Mouse (Mus musculus) right cerebral cortex, adult 18-20 months (tissue): Measurements from ENCODE around the gene Kcng4.

Experiments
- DNase-seq: peaks from one replicate; pipeline ENCODE4 v3.0.0; 2022; ENCODE audit warnings: mixed read lengths

Gene Kcng4

DNA sequence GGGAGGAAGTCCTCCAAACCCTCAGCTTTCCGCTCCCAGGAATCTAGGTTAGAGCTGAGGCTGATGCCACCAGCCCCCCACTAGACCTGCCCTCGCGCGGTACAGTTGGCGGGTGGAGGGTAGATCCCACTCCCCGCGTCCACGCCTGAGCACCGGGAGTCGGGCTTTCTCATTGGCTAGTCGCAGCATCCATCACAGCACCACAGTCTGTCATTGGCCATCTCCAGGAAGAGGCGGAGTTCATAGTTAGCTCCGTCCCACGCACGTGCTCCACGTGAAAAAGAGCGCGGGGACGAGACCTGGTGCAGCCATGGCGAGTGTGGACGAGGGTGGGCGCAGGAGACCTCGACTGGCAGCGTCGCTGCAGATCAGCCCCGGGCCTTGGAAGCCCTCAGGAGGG is 23.0 kb downstream of the Kcng4 start, which contains the start of gene Adad2:
Adad2 (plus strand) TSS at position 277 of the 400 bp plus-strand sequence.
- DNase-seq = no peak

DNA sequence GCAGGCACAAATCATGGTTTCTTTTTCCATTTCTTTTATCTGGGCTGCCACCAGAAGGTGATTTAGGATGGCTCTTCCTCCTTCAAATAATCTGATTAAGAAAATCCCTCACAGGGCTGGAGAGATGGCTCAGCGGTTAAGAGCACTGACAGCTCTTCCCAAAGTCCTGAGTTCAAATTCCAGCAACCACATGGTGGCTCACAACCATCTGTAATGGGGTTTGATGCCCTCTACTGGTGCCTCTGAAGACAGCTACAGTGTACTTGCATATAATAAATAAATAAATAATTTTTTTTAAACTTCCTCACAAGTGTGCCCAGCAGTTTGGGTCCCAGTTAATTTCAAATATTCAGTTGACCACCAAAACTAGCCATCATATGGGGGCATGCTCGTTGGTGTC is 29.3 kb downstream of the Kcng4 start:
- DNase-seq = no peak

DNA sequence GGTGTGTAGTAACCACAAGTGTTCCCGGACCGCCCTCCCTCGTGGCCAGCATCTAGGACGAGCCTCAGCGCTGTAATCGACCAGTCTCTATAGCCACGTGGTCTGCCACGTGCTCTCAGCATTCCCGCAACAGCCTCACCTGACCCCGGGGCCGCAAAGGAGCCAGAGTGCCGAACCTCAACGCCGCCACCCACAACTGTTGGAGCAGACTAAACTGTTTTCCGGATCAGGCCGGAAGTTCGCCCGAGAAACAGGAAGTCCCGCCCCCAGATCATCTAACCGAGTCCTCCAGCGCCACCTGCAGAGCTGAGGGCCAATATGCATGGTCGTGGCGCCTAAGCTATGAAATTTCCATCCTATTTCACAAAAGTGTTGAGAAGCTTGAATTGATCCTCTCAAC is 30.5 kb downstream of the Kcng4 start, which contains the start of gene Taf1c:
Taf1c (minus strand) TSS at position 227 of the 400 bp plus-strand sequence.
- peak; percentile 91 for DNase-seq

DNA sequence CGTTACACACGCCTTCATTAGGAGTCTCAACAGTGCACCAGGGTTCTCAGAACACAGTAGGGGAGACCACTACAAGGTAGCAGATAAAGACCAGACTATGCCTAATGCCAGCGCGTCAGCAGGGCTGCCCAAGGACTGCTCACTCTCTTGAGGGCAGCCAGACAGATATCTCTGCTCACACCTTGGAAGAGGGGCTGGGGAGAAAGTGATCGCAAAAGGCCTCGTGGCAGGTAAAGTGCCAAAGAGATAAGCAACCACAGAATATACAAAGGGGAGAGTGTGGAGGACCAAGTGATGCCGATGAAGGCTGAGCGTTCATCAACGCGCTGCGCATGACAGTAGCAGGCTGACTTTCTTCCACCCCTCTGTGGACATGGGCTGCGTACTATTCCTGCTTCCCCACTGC is 31.1 kb downstream of the Kcng4 start:
- DNase-seq = no peak

DNA sequence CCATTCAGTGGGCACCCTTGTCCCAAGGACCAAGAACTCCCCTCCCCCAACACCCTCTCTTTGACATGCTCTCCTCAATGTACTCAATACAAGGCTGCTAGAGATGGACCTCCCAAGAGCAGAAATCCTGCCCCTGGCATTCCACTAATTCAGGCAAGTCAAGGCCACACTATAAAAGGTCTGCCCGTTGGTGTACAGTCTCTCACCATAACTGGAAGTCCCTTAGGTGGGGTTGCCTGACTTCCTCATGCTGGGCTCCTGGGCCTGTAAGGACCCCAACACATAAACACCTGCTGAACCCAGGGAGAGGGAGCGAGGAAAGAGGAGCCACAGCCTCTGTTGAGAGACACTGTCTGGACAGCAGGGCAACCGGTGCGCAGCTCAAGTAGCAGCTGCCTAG is 31.7 kb downstream of the Kcng4 start:
- no peak for DNase-seq

DNA sequence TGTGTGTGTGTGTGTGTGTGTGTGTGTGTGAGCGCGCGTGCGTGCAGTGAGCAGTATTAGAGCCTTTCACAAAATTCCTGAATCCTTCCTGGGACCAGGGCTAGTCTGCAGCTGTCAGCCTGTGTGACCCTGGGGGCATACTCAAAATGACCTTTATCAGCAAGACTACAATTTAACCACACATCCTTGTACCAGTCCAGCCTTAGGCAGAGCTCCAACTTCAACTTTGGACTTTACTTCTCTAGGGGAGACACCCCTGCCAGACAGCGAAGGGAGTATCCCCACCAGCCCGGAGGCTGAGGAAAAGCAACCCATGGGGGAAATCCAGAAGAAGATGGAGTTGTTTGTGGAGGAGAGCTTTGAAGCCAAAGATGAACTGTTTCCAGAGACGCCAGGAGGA is 44.0 kb downstream of the Kcng4 start:
- no peak for DNase-seq

DNA sequence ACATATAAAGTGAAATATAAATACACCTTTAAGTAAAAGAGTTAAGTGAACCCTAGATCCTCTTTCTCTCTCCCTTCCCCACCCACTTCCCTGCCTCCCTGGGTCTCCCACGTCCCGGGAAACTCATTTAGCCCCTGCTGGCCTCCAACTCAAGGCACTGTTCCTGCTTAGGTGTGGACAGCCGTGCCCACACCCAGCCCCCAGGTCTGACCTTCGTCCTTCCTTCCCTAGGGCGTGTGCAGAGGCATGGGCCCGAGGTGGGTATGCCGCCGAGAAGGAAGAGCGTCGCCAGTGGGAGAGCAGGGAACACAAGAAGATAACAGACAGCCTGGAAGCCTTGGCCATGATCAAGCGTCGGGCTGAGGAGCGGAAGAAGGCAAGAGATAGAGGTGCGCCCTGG is 45.1 kb downstream of the Kcng4 start:
- no peak for DNase-seq

DNA sequence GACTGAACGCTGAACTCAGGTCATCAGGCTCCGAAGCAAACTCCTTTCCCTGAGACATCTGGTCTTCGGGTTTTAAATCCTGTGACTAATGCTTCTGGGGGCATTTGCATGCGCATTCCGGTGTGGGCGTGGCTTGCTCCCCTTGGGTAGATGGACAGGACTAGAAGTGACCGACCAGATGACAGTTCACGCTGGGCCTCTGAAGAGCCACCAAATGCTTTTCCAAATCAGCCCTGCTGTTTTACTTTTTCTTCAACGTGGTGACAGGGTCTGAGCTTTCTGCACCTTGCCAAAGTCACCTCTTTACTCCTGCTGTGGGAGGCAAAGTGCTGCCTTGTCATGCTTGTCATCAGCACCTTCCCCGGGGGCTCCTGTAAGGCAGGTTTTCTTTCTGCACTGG is 46.6 kb downstream of the Kcng4 start:
- DNase-seq = no peak

DNA sequence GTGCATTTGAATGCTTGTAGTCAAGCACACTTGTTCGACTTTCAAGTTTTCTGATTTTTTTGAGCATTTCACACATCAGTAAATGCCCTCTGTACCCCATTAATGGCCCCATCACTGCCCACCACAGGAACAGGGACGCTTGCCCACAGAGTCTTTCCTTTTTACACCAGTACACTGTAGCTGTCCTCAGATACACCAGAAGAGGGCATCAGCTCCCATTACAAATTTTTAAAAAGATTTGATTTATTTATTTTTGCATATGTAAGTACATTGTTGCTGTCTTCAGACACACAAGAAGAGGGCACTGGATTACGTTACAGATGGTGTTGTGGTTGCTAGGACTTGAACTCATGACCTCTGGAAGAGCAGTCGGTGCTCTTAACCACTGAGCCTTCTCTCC is 47.2 kb downstream of the Kcng4 start:
- no peak for DNase-seq

DNA sequence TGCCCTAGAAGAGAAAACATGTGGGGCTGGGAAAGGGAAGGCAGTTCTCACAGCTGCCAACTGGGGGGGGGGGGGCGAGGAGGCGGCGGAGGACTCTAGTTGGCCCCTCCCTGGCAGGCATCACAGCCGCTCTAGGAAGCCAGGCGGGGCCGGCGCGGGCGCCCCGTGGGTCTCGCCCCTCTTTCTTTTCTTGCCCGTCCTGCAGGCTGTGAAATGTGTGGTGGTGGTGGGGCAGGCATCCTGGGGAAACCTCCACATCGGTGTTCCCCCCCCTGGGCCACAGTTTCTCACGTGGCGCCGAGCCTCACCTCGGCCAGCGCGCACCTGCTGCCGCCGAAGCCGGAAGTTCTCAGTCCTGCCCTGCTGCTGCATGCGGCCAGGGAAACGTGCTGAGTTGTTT is 49.6 kb downstream of the Kcng4 start:
- no peak for DNase-seq

DNA sequence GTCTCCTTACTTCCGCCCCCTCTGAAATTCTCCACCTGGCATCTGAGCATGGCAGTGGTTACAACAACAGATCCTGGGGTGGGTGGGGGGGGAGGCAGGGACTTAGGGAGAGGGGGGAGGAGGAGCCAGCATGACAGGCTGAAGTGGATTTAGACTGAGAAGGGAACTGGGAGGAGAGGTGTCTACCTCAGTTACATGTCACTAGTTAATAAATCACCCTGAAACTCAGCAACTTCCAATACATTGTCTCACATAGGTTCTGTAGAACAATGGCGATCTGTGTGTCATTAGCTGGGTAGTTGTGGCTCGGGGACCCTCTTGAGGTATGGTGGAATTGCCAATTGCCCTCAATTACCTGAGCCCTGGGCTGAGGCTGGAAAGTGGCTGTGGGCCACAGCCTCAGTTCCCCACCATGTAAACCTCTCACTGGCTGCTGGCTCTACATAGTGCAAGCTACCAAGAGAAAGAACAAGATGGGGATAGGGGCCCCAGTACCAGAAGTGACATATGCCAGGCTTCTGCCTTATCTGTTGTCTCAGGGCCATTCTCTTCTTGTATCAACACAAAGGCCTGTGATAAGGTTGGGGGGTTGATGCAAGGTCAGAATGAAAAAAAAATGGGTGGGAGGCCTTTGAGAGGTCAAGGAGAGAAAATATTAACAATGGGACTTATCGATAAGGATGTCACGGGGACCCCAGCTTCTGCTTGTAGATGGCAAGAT is 54.9 kb downstream of the Kcng4 start:
- no peak for DNase-seq

DNA sequence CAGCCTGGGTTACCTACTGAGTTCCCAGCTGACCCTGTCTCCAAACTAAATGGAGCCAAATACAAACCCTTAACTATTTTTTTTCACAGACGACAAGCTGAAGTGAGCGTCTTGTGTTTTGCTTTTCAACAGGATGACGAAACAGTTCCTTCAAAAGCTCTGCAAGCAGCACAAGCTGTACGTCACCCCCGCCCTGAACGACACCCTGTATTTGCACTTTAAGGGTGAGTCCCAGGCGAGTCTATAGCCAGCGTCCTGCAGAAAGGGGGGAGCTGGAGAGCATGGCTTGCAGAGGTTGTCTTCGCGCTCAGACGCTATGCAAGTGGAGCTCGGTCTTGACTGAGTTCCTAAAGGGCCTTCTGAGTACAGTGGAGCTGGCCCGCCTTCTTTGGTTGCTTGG is 56.4 kb downstream of the Kcng4 start:
- DNase-seq = no peak

DNA sequence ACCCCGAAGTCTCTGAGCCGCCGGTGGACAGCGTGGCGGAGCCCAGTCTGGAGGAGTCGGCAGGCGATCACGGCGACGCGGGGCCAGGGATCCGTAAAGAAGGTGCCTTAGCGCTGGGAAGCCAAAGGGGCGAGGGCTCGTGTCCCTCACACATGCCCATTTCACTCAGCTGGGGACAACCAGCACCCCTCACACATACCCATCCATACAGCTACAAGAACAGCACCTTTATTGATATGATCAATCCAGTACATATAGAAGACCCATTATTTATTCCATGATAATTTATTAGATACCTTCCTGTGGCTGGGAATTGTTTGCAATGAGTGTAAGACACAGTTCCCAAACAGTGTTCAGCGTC is 60.1 kb downstream of the Kcng4 start:
- DNase-seq = no peak

DNA sequence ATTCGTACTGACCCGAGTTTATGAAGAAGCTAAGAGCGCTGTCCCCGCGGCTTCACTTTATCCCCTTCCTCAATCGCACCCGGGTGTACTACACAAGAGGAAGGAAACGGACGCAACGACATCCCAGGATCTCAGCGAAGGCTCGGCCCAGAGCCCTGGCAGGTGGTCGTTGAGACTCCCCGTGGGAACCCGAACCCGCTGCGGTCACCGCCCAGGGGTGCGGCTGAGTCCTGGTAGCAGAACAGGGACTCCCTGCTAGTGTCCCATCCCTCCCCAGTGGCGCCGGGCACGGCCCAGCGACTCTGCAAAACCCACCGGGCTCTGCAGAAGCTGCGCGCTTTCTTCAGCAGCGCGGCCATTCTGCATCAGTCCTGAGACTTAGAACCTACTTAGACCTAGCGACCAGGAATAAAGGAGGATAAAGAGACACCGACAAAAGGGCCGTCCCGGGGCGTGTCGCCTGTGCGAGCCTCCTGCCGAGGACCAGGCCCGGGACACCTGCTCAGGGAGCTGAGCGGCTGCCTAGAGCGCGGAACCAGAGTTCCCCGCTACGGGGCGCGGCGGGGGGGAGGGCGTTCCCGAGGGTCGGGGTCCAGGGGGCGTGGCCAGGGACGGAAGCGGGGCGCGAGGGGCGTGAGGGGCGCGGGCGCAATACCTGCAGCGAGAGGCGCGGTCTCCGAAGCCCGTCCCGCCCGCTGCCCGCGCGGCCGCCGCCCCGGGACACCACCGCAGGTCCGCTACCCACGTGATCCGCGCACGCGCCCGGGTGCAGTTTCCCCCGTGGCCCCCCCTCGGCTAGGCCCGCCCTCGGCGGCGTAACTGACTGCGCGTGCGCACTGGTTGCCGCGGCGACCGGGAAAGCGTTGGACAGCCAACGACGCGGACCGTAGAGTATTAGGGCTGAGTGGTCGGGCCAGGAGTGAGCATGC is 60.8 kb downstream of the Kcng4 start, which contains the start of the genes Hsdl1 and Dnaaf1:
Hsdl1 (minus strand) TSS at position 747 of the 929 bp plus-strand sequence.
Dnaaf1 (plus strand) TSS at position 799 of the 929 bp plus-strand sequence.
- peak; percentile 96 for DNase-seq
